Mouse (Mus musculus) hindbrain, embryonic 14.5 days (tissue): ENCODE data around the gene Prdm1. TPM values are rescaled to one million over a fixed set of nuclear protein-coding genes. Genes with fewer than 3 reads are reported as not detected.

Experiments used
- ATAC-seq: fragments of 200-750 bp; cut with Nextera tagmentation; 2 replicates; pipeline ENCODE4 v1.8.0; 2017; ENCODE audit warnings: moderate number of reproducible peaks, mild to moderate bottlenecking, moderate TSS enrichment, moderate library complexity; ENCODE audit not compliant: low FRiP score
- DNase-seq: peaks from one replicate; pipeline ENCODE4 v3.0.0-alpha.2; 2015; ENCODE audit warnings: low spot score
- H3K27ac ChIP-seq: fragments of 300-500 bp; sonication (generic); 2 replicates; pipeline ENCODE4 v1.5.1; 2014; ENCODE audit warnings: mild to moderate bottlenecking, moderate library complexity
- H3K27me3 ChIP-seq: fragments of 300-500 bp; sonication (generic); 2 replicates; pipeline ENCODE4 v1.6.1; 2014; ENCODE audit warnings: mild to moderate bottlenecking, low read length, mixed read lengths; ENCODE audit not compliant: control insufficient read depth, insufficient read depth
- H3K36me3 ChIP-seq: fragments of 300-500 bp; sonication (generic); replicated peaks from 2 replicates; pipeline ENCODE4 v1.6.1; 2014; ENCODE audit not compliant: control insufficient read depth, insufficient read depth
- H3K4me1 ChIP-seq: fragments of 300-500 bp; sonication (generic); replicated peaks from 2 replicates; pipeline ENCODE4 v1.6.1; 2014; ENCODE audit warnings: antibody characterized with exemption, low read length, mixed read lengths; ENCODE audit not compliant: control insufficient read depth, insufficient read depth
- H3K4me2 ChIP-seq: fragments of 300-500 bp; sonication (generic); replicated peaks from 2 replicates; pipeline ENCODE4 v1.6.1; 2014; ENCODE audit warnings: mild to moderate bottlenecking, moderate library complexity
- H3K4me3 ChIP-seq: fragments of 300-500 bp; sonication (generic); replicated peaks from 2 replicates; pipeline ENCODE4 v1.5.1; 2014; ENCODE audit warnings: mild to moderate bottlenecking, low read length
- H3K9ac ChIP-seq: fragments of 300-500 bp; sonication (generic); 2 replicates; pipeline ENCODE4 v1.6.1; 2014
- H3K9me3 ChIP-seq: fragments of 300-500 bp; sonication (generic); 2 replicates; pipeline ENCODE4 v1.6.1; 2016; ENCODE audit warnings: low read length; ENCODE audit not compliant: control insufficient read depth
- WGBS: fragments of 180-500 bp; shearing (Covaris S2); extraction: QIAGEN DNeasy Blood & Tissue Kit; methylation state at CpG from one replicate; pipeline ENCODE4 v1.1.7; 2014; 5-methylcytosine and 5-hydroxymethylcytosine counted together
- polyA plus RNA-seq: library from polyadenylated mRNA; unstranded; fragments of >200 nt; fragmentation: Nextera tagmentation; extraction: Ambion mirVana; gene quantifications from 2 replicates; pipeline ENCODE4 v1.2.1, GENCODE M21; 2014

Prdm1 gene
- polyA plus RNA-seq, 1 experiment from 2014 or later: 0.86 TPM

- H3K4me2 ChIP-seq: no peak overlapping the region
- H3K9me3 ChIP-seq: no peaks in the 10 kb centered on the region
- H3K27me3 ChIP-seq: peaks cover 12% of the 10 kb centered on the region
- DNase-seq (no peak), ATAC-seq (no peak)
- H3K4me1 ChIP-seq: no peaks in the 10 kb centered on the region
- no peak overlapping the region for H3K9ac ChIP-seq
- no peaks in the 10 kb centered on the region for H3K36me3 ChIP-seq
- 94% methylated on average over 2 of the region's 2 CpGs for WGBS
- no peak overlapping the region for H3K27ac ChIP-seq
- no peak overlapping the region for H3K4me3 ChIP-seq
These were observed 77.5 kb downstream of the Prdm1 start for GRCm38 (mm10) chr10:44450835-44451234.

GRCm38 (mm10) chr10:44450108-44450507, 78.2 kb downstream of the Prdm1 start:
- WGBS: 79% methylated on average over 13 of the region's 13 CpGs
- Histone ChIP-seq H3K4me3 (no peak overlapping the region), H3K4me1 (no peaks in the 10 kb centered on the region), H3K27ac (no peak overlapping the region), H3K36me3 (no peaks in the 10 kb centered on the region), H3K9ac (no peak overlapping the region), H3K27me3 (peaks cover 5% of the 10 kb centered on the region; the same call in 1 of the 2 replicates), H3K4me2 (no peak overlapping the region), H3K9me3 (no peaks in the 10 kb centered on the region)
- ATAC-seq (no peak), DNase-seq (no peak)

DNA sequence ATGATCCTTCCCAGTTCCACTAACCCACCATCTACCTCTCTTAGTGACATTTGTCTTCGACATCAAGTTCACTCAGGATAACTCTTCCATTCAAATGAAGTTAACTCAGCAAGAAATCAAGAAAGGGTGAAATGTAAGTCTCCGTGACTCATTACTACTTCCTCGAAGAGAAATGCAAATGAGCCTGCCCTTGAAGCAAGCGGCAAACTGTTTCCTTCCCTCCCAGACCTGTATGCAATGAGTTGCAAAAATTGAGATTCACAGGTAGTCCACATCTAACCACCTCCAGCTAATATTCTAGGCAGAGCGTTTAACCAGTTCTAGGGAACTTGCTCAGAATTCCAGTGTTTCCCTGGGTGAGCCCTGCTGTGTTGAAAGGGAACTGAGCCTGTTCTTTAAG, 78.6 kb downstream of the Prdm1 start:
- H3K4me1 ChIP-seq: no peaks in the 10 kb centered on the region
- H3K9me3 ChIP-seq: no peaks in the 10 kb centered on the region
- DNase-seq (no peak), ATAC-seq (no peak)
- no peak overlapping the region for H3K4me2 ChIP-seq
- H3K36me3 ChIP-seq: no peaks in the 10 kb centered on the region
- H3K9ac ChIP-seq: no peak overlapping the region
- WGBS: 61% methylated on average over 5 of the region's 5 CpGs
- H3K4me3 ChIP-seq: no peak overlapping the region
- no peak overlapping the region for H3K27ac ChIP-seq
- peaks cover under 1% of the 10 kb centered on the region; the same call in 1 of the 2 replicates for H3K27me3 ChIP-seq

DNA sequence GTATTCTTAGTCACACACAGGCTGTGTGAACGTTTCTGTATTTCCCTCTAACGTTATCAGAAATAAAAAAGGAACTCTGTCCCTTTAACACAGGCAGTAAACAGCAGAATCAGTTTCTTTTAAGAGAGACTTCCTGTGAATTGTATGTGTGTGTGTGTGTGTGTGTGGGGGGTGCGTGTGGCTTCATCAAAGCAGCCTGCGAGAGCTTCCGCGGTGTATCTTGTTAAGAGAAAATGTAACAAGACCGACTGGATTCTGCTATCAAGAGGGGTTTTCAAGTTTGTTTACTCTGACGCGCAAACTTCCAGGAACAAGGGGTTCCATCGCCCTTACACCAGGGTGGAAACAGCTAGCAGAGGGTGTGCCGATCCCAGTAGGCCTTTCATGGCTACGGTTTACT, 80.1 kb downstream of the Prdm1 start:
- H3K4me1 ChIP-seq: no peaks in the 10 kb centered on the region
- H3K27me3 ChIP-seq: no peaks in the 10 kb centered on the region
- ATAC-seq (no peak), DNase-seq (no peak)
- no peak overlapping the region for H3K27ac ChIP-seq
- H3K9ac ChIP-seq: no peak overlapping the region
- H3K4me3 ChIP-seq: no peak overlapping the region
- H3K36me3 ChIP-seq: no peaks in the 10 kb centered on the region
- no peaks in the 10 kb centered on the region for H3K9me3 ChIP-seq
- WGBS: 64% methylated on average over 12 of the region's 12 CpGs
- no peak overlapping the region for H3K4me2 ChIP-seq

DNA sequence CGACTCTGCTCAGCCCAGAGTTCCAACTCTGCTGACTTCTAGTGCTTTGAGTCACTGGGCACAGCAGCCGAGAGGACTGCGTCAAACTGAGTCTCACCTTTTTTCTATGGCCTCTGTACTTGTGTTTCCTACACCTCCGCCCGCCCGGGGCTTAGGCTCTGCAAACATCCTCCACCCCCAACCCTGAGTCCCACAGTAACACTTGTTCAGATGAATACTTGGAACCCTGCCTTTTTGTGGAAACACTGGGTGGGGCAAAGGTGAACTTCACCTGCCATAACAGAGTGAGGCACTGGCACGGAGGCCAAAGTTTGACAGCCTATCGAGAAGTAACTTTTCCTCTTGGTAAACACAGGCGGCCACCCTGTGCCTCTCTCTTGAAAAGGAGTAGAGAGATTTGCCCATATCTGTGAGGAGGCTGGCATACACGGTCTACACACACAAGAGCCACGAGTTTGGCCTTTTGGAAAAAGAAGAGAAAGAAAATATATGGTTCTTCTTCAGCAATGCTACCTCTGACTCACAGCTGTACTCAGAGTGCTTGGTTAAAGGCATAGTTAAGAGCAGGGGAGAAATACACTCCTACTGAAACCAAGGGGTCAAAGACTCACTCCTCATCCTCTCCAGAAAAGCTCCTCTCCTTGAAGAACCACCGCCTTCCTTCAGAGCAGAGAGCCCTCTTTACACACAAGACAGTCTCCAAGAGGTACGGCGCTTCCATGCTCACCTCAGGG, 80.7 kb downstream of the Prdm1 start:
- H3K27me3 ChIP-seq: no peaks in the 10 kb centered on the region
- no peaks in the 10 kb centered on the region for H3K9me3 ChIP-seq
- H3K36me3 ChIP-seq: no peaks in the 10 kb centered on the region
- no peak overlapping the region for H3K4me2 ChIP-seq
- no peak overlapping the region for H3K4me3 ChIP-seq
- DNase-seq: no peak
- no peak overlapping the region for H3K9ac ChIP-seq
- no peak for ATAC-seq
- WGBS: 92% methylated on average over 14 of the region's 14 CpGs
- no peaks in the 10 kb centered on the region for H3K4me1 ChIP-seq
- no peak overlapping the region for H3K27ac ChIP-seq

DNA sequence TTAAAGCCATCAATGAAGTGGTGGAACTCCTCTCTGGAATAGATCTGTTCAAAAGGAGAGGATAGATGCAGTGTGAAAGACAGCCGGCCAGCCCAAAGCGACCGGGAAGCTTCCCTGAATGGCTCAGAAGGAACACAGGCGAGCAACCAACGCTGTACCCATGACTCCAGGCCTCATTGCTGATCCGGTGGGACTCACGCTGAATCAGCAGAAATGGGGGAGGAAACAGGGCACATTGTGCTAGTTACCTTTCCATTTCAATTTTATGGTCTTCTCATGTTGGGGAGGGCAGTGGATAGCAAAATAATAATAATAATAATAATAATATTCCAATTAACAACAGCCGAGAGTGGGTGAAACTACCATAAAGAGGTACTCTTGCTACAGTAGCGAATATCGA, 81.3 kb downstream of the Prdm1 start:
- H3K9me3 ChIP-seq: no peaks in the 10 kb centered on the region
- no peaks in the 10 kb centered on the region for H3K27me3 ChIP-seq
- no peak for DNase-seq
- WGBS: 93% methylated on average over 10 of the region's 10 CpGs
- H3K4me3 ChIP-seq: no peak overlapping the region
- no peak for ATAC-seq
- H3K9ac ChIP-seq: no peak overlapping the region
- no peak overlapping the region for H3K27ac ChIP-seq
- no peaks in the 10 kb centered on the region for H3K4me1 ChIP-seq
- no peaks in the 10 kb centered on the region for H3K36me3 ChIP-seq
- no peak overlapping the region for H3K4me2 ChIP-seq

DNA sequence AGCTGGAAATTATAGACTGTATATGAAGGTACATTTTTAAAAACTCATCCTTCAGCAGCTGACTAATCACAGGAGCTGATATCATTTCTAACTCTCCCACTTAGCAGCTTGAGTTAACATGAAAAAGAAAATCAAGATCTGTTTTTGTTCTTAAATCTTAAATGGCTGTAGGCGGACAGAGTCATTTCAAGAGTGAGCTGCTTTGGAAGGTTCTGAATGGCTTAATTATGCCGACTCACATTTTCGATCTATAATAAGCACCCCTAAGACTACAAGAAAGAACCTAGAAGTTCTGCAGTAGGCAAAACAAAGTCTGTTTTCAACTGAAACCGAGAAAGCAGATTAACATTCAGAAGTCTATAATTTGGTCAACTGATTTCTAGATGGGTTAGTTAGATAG, 83.9 kb downstream of the Prdm1 start:
- 67% methylated on average over 4 of the region's 4 CpGs for WGBS
- Histone ChIP-seq H3K36me3 (no peaks in the 10 kb centered on the region), H3K27ac (no peak overlapping the region), H3K9ac (no peak overlapping the region), H3K9me3 (no peaks in the 10 kb centered on the region), H3K4me2 (no peak overlapping the region), H3K4me3 (no peak overlapping the region), H3K4me1 (no peaks in the 10 kb centered on the region), H3K27me3 (no peaks in the 10 kb centered on the region)
- DNase-seq (no peak), ATAC-seq (no peak)

- no peak for DNase-seq
- 87% methylated on average over 12 of the region's 12 CpGs for WGBS
- Histone ChIP-seq H3K4me1 (no peaks in the 10 kb centered on the region), H3K36me3 (no peaks in the 10 kb centered on the region), H3K4me3 (no peak overlapping the region), H3K27me3 (no peaks in the 10 kb centered on the region), H3K9ac (no peak overlapping the region), H3K27ac (no peak overlapping the region), H3K4me2 (no peak overlapping the region), H3K9me3 (no peaks in the 10 kb centered on the region)
- no peak for ATAC-seq
These were observed 84.6 kb downstream of the Prdm1 start for GRCm38 (mm10) chr10:44443696-44444095.

DNA sequence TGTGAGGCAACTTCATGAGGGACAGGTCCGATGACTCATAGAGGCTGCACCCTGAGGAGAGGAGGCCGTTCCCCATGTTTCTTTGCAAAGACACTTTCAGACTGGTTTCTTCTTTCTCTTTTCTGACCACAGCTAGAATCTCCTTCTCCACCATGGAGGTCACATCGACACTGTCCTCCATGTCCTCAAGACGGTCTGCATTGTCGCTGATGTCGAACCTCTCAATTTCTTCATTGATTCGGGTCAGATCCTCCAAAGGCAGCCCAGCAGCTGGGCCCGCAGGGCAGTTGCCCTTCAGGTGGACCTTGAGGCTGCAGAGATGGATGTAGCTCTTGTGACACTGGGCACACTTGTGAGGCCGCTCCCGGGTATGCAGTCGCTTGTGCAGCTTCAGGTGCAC, 88.6 kb downstream of the Prdm1 start:
- Histone ChIP-seq H3K9ac (no peak overlapping the region), H3K27ac (no peak overlapping the region), H3K4me1 (no peaks in the 10 kb centered on the region)

GRCm38 (mm10) chr10:44437614-44438013, 90.7 kb downstream of the Prdm1 start:
- no peaks in the 10 kb centered on the region for H3K27me3 ChIP-seq
- H3K36me3 ChIP-seq: no peaks in the 10 kb centered on the region
- no peak for DNase-seq
- H3K9ac ChIP-seq: no peak overlapping the region
- H3K4me2 ChIP-seq: no peak overlapping the region
- WGBS: 94% methylated on average over 1 of the region's 1 CpGs
- no peaks in the 10 kb centered on the region for H3K9me3 ChIP-seq
- ATAC-seq: no peak
- H3K4me1 ChIP-seq: no peaks in the 10 kb centered on the region
- H3K4me3 ChIP-seq: no peak overlapping the region
- no peak overlapping the region for H3K27ac ChIP-seq

More for the DNA sequence above, 88.6 kb downstream of the Prdm1 start:
- Histone ChIP-seq H3K9me3 (no peaks in the 10 kb centered on the region), H3K4me3 (no peak overlapping the region), H3K27me3 (no peaks in the 10 kb centered on the region), H3K36me3 (no peaks in the 10 kb centered on the region), H3K4me2 (no peak overlapping the region)
- ATAC-seq (no peak), DNase-seq (no peak)
- WGBS: 82% methylated on average over 11 of the region's 11 CpGs
